Mouse (Mus musculus): ENCODE results near the gene Mtpn. TPM values are rescaled to one million over a fixed set of nuclear protein-coding genes. Genes with fewer than 3 reads are reported as not detected.

Gene Mtpn
- 150 and 160 TPM in 2 replicates for polyA plus RNA-seq (2015; fragmentation: Nextera tagmentation; extraction: Ambion mirVana)

GRCm38 (mm10) chr6:35539304-35540009 lies at the start of gene Mtpn:
Mtpn (minus strand) TSS chr6:35539888.
- H3K4me1 ChIP-seq, result peaks cover 12% of the 10 kb centered on the region
- H3K27me3 ChIP-seq, result no peaks in the 10 kb centered on the region
- H3K4me2 ChIP-seq, result peak within 1 kb of the TSS; percentile 57
- no peaks in the 10 kb centered on the region for H3K36me3 ChIP-seq
- peak within 1 kb of the TSS; percentile 96 for H3K4me3 ChIP-seq
- ATAC-seq (ENCODE audit: borderline replicate concordance, extremely low read depth, low FRiP score, low TSS enrichment), result peak; percentile 99
- WGBS, result under 1% methylated on average over 61 of the region's 61 CpGs
- H3K27ac ChIP-seq, result peak within 1 kb of the TSS; percentile 78
- no peaks in the 10 kb centered on the region for H3K9me3 ChIP-seq
- H3K9ac ChIP-seq, result peak within 1 kb of the TSS; percentile 94

DNA sequence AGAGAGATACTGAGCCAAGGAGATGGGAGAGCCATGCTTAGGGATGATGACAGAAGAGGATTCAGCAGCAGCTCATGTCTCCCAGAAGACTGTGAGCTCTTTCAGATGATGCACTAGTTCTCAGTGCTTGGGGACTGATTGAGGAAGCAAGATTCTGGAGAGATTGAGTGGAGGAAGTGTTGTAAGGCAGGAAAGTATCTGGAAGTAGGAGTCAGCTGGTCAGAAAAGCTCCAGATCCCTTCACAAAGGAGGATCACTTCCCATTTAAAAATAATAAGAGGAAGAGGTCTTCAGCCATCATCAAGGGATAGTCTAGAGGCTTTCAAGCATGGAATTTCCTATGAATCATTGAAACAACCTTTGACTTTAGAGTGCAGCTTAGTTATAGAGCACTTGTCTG lies 29.0 kb upstream of the Mtpn start:
- H3K9ac ChIP-seq, result no peak overlapping the region
- no peak overlapping the region for H3K4me2 ChIP-seq
- no peaks in the 10 kb centered on the region for H3K9me3 ChIP-seq
- no peak for ATAC-seq (ENCODE audit: borderline replicate concordance, extremely low read depth, low FRiP score, low TSS enrichment)
- no peaks in the 10 kb centered on the region for H3K4me1 ChIP-seq
- H3K4me3 ChIP-seq, result no peak overlapping the region
- no peaks in the 10 kb centered on the region for H3K27me3 ChIP-seq
- no peaks in the 10 kb centered on the region for H3K36me3 ChIP-seq
- H3K27ac ChIP-seq, result no peak overlapping the region

DNA sequence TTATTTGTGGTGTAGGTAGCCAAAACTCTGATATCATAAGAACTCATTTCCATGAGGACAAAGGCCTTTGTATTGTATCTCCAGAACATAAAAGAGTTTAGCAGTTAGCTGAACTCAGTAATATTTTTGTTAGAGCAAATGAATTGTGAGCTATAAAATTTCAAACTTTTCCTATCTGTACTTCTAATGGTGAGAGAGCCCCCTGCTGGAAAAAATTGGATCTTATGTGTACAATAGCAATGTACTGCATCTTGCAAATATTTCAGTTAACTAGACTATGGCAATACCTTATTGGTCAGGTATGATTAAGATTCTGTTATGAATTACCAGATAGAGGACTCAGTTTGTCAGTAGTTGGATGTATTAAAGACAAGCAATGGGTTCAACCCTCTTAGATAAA lies 28.1 kb upstream of the Mtpn start:
- no peak overlapping the region for H3K4me2 ChIP-seq
- no peaks in the 10 kb centered on the region for H3K9me3 ChIP-seq
- H3K4me1 ChIP-seq, result no peaks in the 10 kb centered on the region
- H3K27ac ChIP-seq, result no peak overlapping the region
- no peak for ATAC-seq (ENCODE audit: borderline replicate concordance, extremely low read depth, low FRiP score, low TSS enrichment)
- no peak overlapping the region for H3K4me3 ChIP-seq
- no peak overlapping the region for H3K9ac ChIP-seq
- H3K27me3 ChIP-seq, result no peaks in the 10 kb centered on the region
- no peaks in the 10 kb centered on the region for H3K36me3 ChIP-seq

GRCm38 (mm10) chr6:35559950-35560349 lies 20.3 kb upstream of the Mtpn start:
- Histone ChIP-seq H3K4me1 (no peaks in the 10 kb centered on the region), H3K4me3 (no peak overlapping the region), H3K9ac (no peak overlapping the region), H3K27me3 (no peaks in the 10 kb centered on the region), H3K4me2 (no peak overlapping the region), H3K27ac (no peak overlapping the region), H3K9me3 (no peaks in the 10 kb centered on the region), H3K36me3 (no peaks in the 10 kb centered on the region)
- no peak for ATAC-seq (ENCODE audit: borderline replicate concordance, extremely low read depth, low FRiP score, low TSS enrichment)
- WGBS, result 46% methylated on average over 2 of the region's 2 CpGs

- H3K4me2 ChIP-seq, result no peak overlapping the region
- no peak overlapping the region for H3K27ac ChIP-seq
- H3K4me1 ChIP-seq, result no peaks in the 10 kb centered on the region
- no peak for ATAC-seq (ENCODE audit: borderline replicate concordance, extremely low read depth, low FRiP score, low TSS enrichment)
- H3K9me3 ChIP-seq, result no peaks in the 10 kb centered on the region
- no peaks in the 10 kb centered on the region for H3K27me3 ChIP-seq
- no peak overlapping the region for H3K4me3 ChIP-seq
- H3K9ac ChIP-seq, result no peak overlapping the region
- H3K36me3 ChIP-seq, result no peaks in the 10 kb centered on the region
Measured at GRCm38 (mm10) chr6:35544352-35544751, 4.7 kb upstream of the Mtpn start.

DNA sequence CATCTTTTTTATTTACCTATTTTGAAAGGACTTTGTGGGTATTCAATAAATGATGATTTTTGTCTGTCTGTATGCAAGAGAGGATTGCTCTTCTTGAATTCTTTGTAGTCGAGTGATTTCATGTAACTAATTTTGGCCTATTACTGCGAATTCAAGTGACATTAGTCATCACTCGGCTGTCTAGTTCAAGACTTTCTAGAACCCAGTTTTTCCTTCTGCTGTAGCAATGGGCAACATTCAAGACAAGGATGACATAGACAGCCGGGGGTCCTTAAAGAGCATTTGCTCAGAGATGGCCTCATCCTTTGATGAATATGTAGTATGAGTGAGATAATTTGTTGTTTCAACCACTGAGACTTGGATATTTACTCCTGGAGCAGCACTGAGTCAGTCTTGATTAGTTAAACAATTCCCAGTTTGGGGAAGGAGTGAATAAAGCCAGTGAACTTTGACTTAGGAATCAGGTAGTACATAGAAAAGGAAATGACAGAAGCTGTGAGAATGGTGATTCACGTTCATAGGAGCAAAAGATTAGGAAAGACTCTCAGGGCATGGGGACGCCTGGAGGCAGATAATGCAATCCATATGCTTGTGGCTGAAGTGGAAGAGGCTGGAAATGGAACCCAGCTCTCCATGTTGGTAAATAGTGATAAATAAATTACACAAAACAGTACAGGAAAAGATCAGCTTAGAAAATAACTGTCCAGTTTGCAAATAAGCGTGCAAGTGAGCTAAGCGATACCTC lies 3.1 kb upstream of the Mtpn start:
- no peak for ATAC-seq (ENCODE audit: borderline replicate concordance, extremely low read depth, low FRiP score, low TSS enrichment)
- Histone ChIP-seq H3K36me3 (no peaks in the 10 kb centered on the region), H3K27ac (no peak overlapping the region), H3K4me2 (no peak overlapping the region), H3K4me1 (peaks cover 6% of the 10 kb centered on the region), H3K9ac (no peak overlapping the region), H3K9me3 (no peaks in the 10 kb centered on the region), H3K27me3 (no peaks in the 10 kb centered on the region), H3K4me3 (no peak overlapping the region)
- WGBS, result 73% methylated on average over 8 of the region's 8 CpGs

DNA sequence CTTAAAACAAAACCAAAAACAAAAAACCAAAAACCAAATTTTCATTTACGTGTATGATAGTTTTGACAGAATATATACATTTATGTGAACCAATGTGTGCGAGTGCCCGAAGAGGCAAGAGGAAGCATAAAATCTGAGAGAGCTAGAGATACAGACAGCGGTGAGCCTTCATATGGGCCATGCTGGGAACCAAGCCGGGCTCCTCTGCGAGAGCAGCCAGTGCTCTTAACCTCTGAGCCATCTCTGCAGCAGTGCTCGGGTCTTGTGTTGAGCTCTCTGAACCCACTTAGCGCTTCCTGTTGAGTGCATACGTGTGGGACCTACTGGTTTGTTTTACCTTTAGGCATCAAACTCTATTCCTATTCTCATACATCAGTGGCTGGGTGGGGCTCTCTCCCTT lies 689 bp upstream of the Mtpn start:
- no peak overlapping the region for H3K9ac ChIP-seq
- no peak for ATAC-seq (ENCODE audit: borderline replicate concordance, extremely low read depth, low FRiP score, low TSS enrichment)
- H3K27me3 ChIP-seq, result no peaks in the 10 kb centered on the region
- 88% methylated on average over 9 of the region's 9 CpGs for WGBS
- H3K36me3 ChIP-seq, result no peaks in the 10 kb centered on the region
- no peak overlapping the region for H3K27ac ChIP-seq
- H3K4me3 ChIP-seq, result no peak overlapping the region
- H3K4me1 ChIP-seq, result peaks cover 12% of the 10 kb centered on the region
- H3K9me3 ChIP-seq, result no peaks in the 10 kb centered on the region
- H3K4me2 ChIP-seq, result no peak overlapping the region

- WGBS, result 5% methylated on average over 21 of the region's 21 CpGs
- H3K4me3 ChIP-seq, result peak overlapping the region; percentile 96
- H3K4me1 ChIP-seq, result peaks cover 12% of the 10 kb centered on the region
- no peaks in the 10 kb centered on the region for H3K36me3 ChIP-seq
- peak overlapping the region; percentile 78; the same call in 1 of the 2 replicates for H3K27ac ChIP-seq
- no peak for ATAC-seq (ENCODE audit: borderline replicate concordance, extremely low read depth, low FRiP score, low TSS enrichment)
- H3K9ac ChIP-seq, result peak overlapping the region; percentile 94
- no peaks in the 10 kb centered on the region for H3K9me3 ChIP-seq
- no peaks in the 10 kb centered on the region for H3K27me3 ChIP-seq
- H3K4me2 ChIP-seq, result peak overlapping the region; percentile 57
Measured at GRCm38 (mm10) chr6:35538757-35539303, 858 bp downstream of the Mtpn start.

DNA sequence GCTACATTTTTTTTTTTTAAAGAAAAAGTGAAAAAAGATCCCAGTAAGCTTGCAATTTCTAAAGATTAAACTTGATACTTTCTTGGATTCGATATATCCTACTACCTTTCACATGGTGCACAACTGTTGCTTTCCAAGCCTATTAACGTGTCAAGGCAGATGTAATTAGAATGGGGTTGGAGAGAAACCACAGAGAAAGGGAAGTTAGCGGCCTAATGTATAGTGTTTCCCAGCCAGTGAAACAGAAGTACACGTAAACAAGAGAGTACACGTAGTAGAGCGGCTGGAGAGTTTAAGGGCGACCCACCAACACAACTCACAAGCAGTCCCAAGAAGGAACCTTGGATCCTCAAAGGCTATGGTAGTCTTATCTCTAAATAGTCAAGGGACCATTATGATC lies 3.7 kb downstream of the Mtpn start:
- 85% methylated on average over 7 of the region's 7 CpGs for WGBS
- Histone ChIP-seq H3K4me1 (peaks cover 12% of the 10 kb centered on the region), H3K4me2 (no peak overlapping the region), H3K27ac (no peak overlapping the region), H3K36me3 (no peaks in the 10 kb centered on the region), H3K9ac (no peak overlapping the region), H3K4me3 (no peak overlapping the region), H3K27me3 (no peaks in the 10 kb centered on the region), H3K9me3 (no peaks in the 10 kb centered on the region)
- no peak for ATAC-seq (ENCODE audit: borderline replicate concordance, extremely low read depth, low FRiP score, low TSS enrichment)

GRCm38 (mm10) chr6:35513362-35513761 lies 26.3 kb downstream of the Mtpn start:
- ATAC-seq (ENCODE audit: borderline replicate concordance, extremely low read depth, low FRiP score, low TSS enrichment), result no peak
- H3K27ac ChIP-seq, result no peak overlapping the region
- no peaks in the 10 kb centered on the region for H3K4me1 ChIP-seq
- H3K9ac ChIP-seq, result no peak overlapping the region
- peaks cover 11% of the 10 kb centered on the region for H3K36me3 ChIP-seq
- no peaks in the 10 kb centered on the region for H3K27me3 ChIP-seq
- no peak overlapping the region for H3K4me2 ChIP-seq
- no peak overlapping the region for H3K4me3 ChIP-seq
- H3K9me3 ChIP-seq, result no peaks in the 10 kb centered on the region

GRCm38 (mm10) chr6:35504781-35505180 lies 34.9 kb downstream of the Mtpn start:
- no peak overlapping the region for H3K9ac ChIP-seq
- H3K36me3 ChIP-seq, result no peaks in the 10 kb centered on the region
- H3K27me3 ChIP-seq, result no peaks in the 10 kb centered on the region
- no peak for ATAC-seq (ENCODE audit: borderline replicate concordance, extremely low read depth, low FRiP score, low TSS enrichment)
- no peak overlapping the region for H3K4me3 ChIP-seq
- H3K27ac ChIP-seq, result no peak overlapping the region
- no peaks in the 10 kb centered on the region for H3K9me3 ChIP-seq
- 88% methylated on average over 2 of the region's 2 CpGs for WGBS
- no peak overlapping the region for H3K4me2 ChIP-seq
- H3K4me1 ChIP-seq, result no peaks in the 10 kb centered on the region

DNA sequence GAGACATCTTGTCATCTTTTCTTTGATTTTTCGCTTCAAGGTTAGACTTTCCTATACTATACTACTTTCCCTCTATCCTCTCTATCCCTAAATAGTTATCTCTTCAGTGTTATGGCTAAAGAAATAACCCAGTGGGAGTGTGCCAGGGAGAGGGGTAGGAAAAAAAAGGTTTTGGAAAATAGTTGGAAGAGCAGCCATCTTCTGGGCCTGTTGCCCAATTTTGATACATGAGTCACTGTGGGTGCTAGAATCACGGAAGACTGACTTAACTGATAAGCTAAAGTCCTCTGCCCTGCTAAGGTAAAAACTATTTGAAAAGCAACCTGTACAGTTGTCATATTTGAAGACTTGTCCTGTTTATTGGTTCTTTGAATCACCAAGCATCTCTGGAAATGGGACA lies 36.8 kb downstream of the Mtpn start:
- Histone ChIP-seq H3K27me3 (no peaks in the 10 kb centered on the region), H3K9me3 (no peaks in the 10 kb centered on the region), H3K4me3 (no peak overlapping the region), H3K4me2 (no peak overlapping the region), H3K36me3 (no peaks in the 10 kb centered on the region), H3K27ac (no peak overlapping the region), H3K9ac (no peak overlapping the region), H3K4me1 (no peaks in the 10 kb centered on the region)
- WGBS, result 73% methylated on average over 2 of the region's 2 CpGs
- ATAC-seq (ENCODE audit: borderline replicate concordance, extremely low read depth, low FRiP score, low TSS enrichment), result no peak
